Mouse (Mus musculus) embryonic facial prominence, embryonic 11.5 days (tissue): Measurements from ENCODE around the gene Xrcc3. TPM values are rescaled to one million over a fixed set of nuclear protein-coding genes. Genes with fewer than 3 reads are reported as not detected.

Source experiments
- polyA plus RNA-seq: library from polyadenylated mRNA; unstranded; fragments of >200 nt; fragmentation: Nextera tagmentation; extraction: Ambion mirVana; gene quantifications from 2 replicates; pipeline ENCODE4 v1.2.1, GENCODE M21; 2014

Xrcc3 gene
- polyA plus RNA-seq, 1 experiment from 2014 or later = 12.7 TPM

Other genes with a start within 250 kb of the Xrcc3 start
- gene Mark3, start 239.3 kb downstream of the Xrcc3 start, polyA plus RNA-seq = 63.4 and 70.5 TPM in 2 replicates
- 450 and 485 TPM in 2 replicates for gene Ckb, start 141.5 kb downstream of the Xrcc3 start, polyA plus RNA-seq
- 3.8 and 5.4 TPM in 2 replicates for gene Trmt61a, start 135.8 kb downstream of the Xrcc3 start, polyA plus RNA-seq
- gene Bag5, start 100.6 kb downstream of the Xrcc3 start, polyA plus RNA-seq = 56.8 and 59.8 TPM in 2 replicates
- gene Apopt1, start 100.6 kb downstream of the Xrcc3 start, polyA plus RNA-seq = 55.2 and 57.7 TPM in 2 replicates
- gene Klc1, start 55.0 kb downstream of the Xrcc3 start, polyA plus RNA-seq = 132 and 143 TPM in 2 replicates
- 70.7 and 73.1 TPM in 2 replicates for gene Zfyve21, start 297 bp upstream of the Xrcc3 start, polyA plus RNA-seq
- 6.0 and 6.8 TPM in 2 replicates for gene Ppp1r13b, start 94.2 kb upstream of the Xrcc3 start, polyA plus RNA-seq
- 577 and 608 TPM in 2 replicates for gene Atp5mpl, start 153.1 kb upstream of the Xrcc3 start, polyA plus RNA-seq
- gene Tdrd9, start 157.7 kb upstream of the Xrcc3 start, polyA plus RNA-seq = 0.85 and 1.4 TPM in 2 replicates
- not detected in 2 replicates for gene Rd3l, start 167.4 kb upstream of the Xrcc3 start, polyA plus RNA-seq